Mouse (Mus musculus) testis, postnatal 10 days (tissue): ENCODE results near the gene Trrap.
"Not testable (repeated sequence)": the region's sequence is repeated elsewhere in the genome, so short reads cannot be mapped to it uniquely, and the experiment has no call there.

Source experiments
- DNase-seq: peaks from one replicate; pipeline ENCODE4 v3.0.0; 2021; ENCODE audit warnings: low spot score

Trrap gene

GRCm38 (mm10) chr5:144767106-144767798, at the start of gene Trrap:
Gene Trrap, plus strand, starts transcription at chr5:144767732.
- DNase-seq, result not testable (repeated sequence)

GRCm38 (mm10) chr5:144719781-144720180, 47.8 kb upstream of the Trrap start:
- no peak for DNase-seq

GRCm38 (mm10) chr5:144720281-144720680, 47.3 kb upstream of the Trrap start:
- DNase-seq, result no peak

GRCm38 (mm10) chr5:144724926-144725325, 42.6 kb upstream of the Trrap start:
- no peak for DNase-seq

GRCm38 (mm10) chr5:144725554-144725953, 42.0 kb upstream of the Trrap start:
- no peak for DNase-seq

GRCm38 (mm10) chr5:144727119-144727518, 40.4 kb upstream of the Trrap start:
- DNase-seq, result peak; percentile 94

- DNase-seq, result no peak
Measured at GRCm38 (mm10) chr5:144728237-144728636, 39.3 kb upstream of the Trrap start.

GRCm38 (mm10) chr5:144729216-144729615, 38.3 kb upstream of the Trrap start:
- DNase-seq, result no peak

GRCm38 (mm10) chr5:144733953-144734352, 33.6 kb upstream of the Trrap start:
- DNase-seq, result peak; percentile 85

- DNase-seq, result peak; percentile 89
Measured at GRCm38 (mm10) chr5:144734949-144735348, 32.6 kb upstream of the Trrap start.

- no peak for DNase-seq
Measured at GRCm38 (mm10) chr5:144737101-144737500, 30.4 kb upstream of the Trrap start.

- DNase-seq, result no peak
Measured at GRCm38 (mm10) chr5:144752432-144752831, 15.1 kb upstream of the Trrap start.

GRCm38 (mm10) chr5:144753041-144753440, 14.5 kb upstream of the Trrap start:
- peak; percentile 61 for DNase-seq

GRCm38 (mm10) chr5:144755191-144755590, 12.3 kb upstream of the Trrap start:
- no peak for DNase-seq

- DNase-seq, result no peak
Measured at GRCm38 (mm10) chr5:144757402-144757801, 10.1 kb upstream of the Trrap start.

- no peak for DNase-seq
Measured at GRCm38 (mm10) chr5:144758422-144758821, 9.1 kb upstream of the Trrap start.

GRCm38 (mm10) chr5:144761161-144761868, 6.2 kb upstream of the Trrap start, which contains the start of gene Tmem130:
Gene Tmem130, minus strand, starts transcription at chr5:144761818.
- DNase-seq, result peak; percentile 62

- no peak for DNase-seq
Measured at GRCm38 (mm10) chr5:144766026-144766425, 1.5 kb upstream of the Trrap start.

GRCm38 (mm10) chr5:144766646-144767045, 886 bp upstream of the Trrap start:
- DNase-seq, result no peak

GRCm38 (mm10) chr5:144767911-144768841, 644 bp downstream of the Trrap start:
- DNase-seq, result peak; percentile 93

GRCm38 (mm10) chr5:144769067-144769482, 1.5 kb downstream of the Trrap start:
- DNase-seq, result peak; percentile 57

GRCm38 (mm10) chr5:144773231-144773630, 5.7 kb downstream of the Trrap start:
- no peak for DNase-seq
